7 mouse cellular contexts compared by ENCODE assay signal in genomic region chrX:162719615-162720014, GRCm38 (mm10). TPM values are rescaled to one million over a fixed set of nuclear protein-coding genes. Genes with fewer than 3 reads are reported as not detected.
A peak's percentile ranks its signal among the peaks of the same experiment; 100 is the strongest.
DNase-seq lines count a peak whose midpoint lies in the region; ATAC-seq and TF ChIP-seq lines count a peak whose summit lies in the region.

No protein-coding gene starts in this region.

- DNase-seq in kidney, adult 2 months: peak; percentile 49
- peak; percentile 76 for DNase-seq in CD4-positive, CD25-positive, alpha-beta regulatory T cell, adult 2 months (ENCODE audit: low read depth, low spot score)
- peak; percentile 58 for DNase-seq in R1 (ENCODE audit: low read depth, low spot score)
- peak; percentile 32 for DNase-seq in embryo, embryonic 11 days
- peak; percentile 27 to 37 for DNase-seq in layer of hippocampus, postnatal 10 days (ENCODE audit: low spot score in 2 of 2)
- peak; percentile 6 to 25 for DNase-seq in spleen, postnatal 36 days (ENCODE audit: low spot score in 2 of 2)

- no peak overlapping the region for H3K4me3 ChIP-seq in kidney, adult 2 months (ENCODE audit: insufficient read depth, low read depth, low read length)
- H3K4me3 ChIP-seq in kidney, embryonic 15.5 days (replicated peaks): no peak overlapping the region

- no peaks in the 10 kb centered on the region for H3K36me3 ChIP-seq in kidney, adult 2 months (ENCODE audit: control insufficient read depth, insufficient read depth, low read length)
- no peaks in the 10 kb centered on the region for H3K36me3 ChIP-seq in kidney, embryonic 15.5 days

- H3K27me3 ChIP-seq in kidney, adult 2 months (replicated peaks; ENCODE audit: control insufficient read depth, insufficient read depth, low read length): no peaks in the 10 kb centered on the region
- H3K27me3 ChIP-seq in kidney, embryonic 15.5 days: no peaks in the 10 kb centered on the region

- H3K4me2 ChIP-seq in kidney, embryonic 15.5 days: no peak overlapping the region

- no peak overlapping the region for H3K27ac ChIP-seq in kidney, adult 2 months (ENCODE audit: insufficient read depth, low read depth, low read length)
- no peak overlapping the region for H3K27ac ChIP-seq in kidney, embryonic 15.5 days

- H3K9ac ChIP-seq in kidney, embryonic 15.5 days: no peak overlapping the region

- no peak for TF ChIP-seq POLR2A in kidney, adult 2 months (IDR thresholded peaks at IDR 0.05; ENCODE audit: low read depth, low read length)

- 24% methylated on average over 2 of the region's 2 CpGs for WGBS in kidney, adult 2 months
- WGBS in kidney, embryonic 15.5 days: 38% methylated on average over 2 of the region's 2 CpGs

- no peaks in the 10 kb centered on the region for H3K9me3 ChIP-seq in kidney, embryonic 15.5 days (replicated peaks)

- TF ChIP-seq CTCF in kidney, adult 2 months (conservative IDR thresholded peaks at IDR 0.05; ENCODE audit: insufficient read depth, insufficient read length, low read depth, low read length): peak; percentile 33

- no peaks in the 10 kb centered on the region for H3K4me1 ChIP-seq in kidney, adult 2 months (ENCODE audit: control insufficient read depth, insufficient read depth, low read length)
- H3K4me1 ChIP-seq in kidney, embryonic 15.5 days: no peaks in the 10 kb centered on the region

- no peak for ATAC-seq in kidney, embryonic 15.5 days (replicated peaks; ENCODE audit: low FRiP score)

RNA-seq across cellular contexts. Expression of gene Rbbp7, which starts 40.6 kb away (rescaled TPM):
- polyA plus RNA-seq in kidney, adult 2 months (2012; rRNA removed): 53.5 and 62.7 TPM in 2 replicates
- polyA plus RNA-seq in kidney, embryonic 15.5 days (2015; fragmentation: Nextera tagmentation; extraction: Ambion mirVana): 537 and 542 TPM in 2 replicates
- 100 to 1,000 TPM; 161 to 167 TPM for total RNA-seq in layer of hippocampus, postnatal 10 days (2021)

Comparison
In these comparisons a context has a peak if more than half of its experiments do, and no peak if none do; other contexts are left out.
1. DNase-seq: peak in every context shown above with its lines; median percentile 76 in CD4-positive, CD25-positive, alpha-beta regulatory T cell, adult 2 months; 58 in R1; 49 in kidney, adult 2 months; 32 in embryo, embryonic 11 days; 32 in layer of hippocampus, postnatal 10 days; 16 in spleen, postnatal 36 days.